Mouse (Mus musculus) heart, embryonic 12.5 days (tissue): ENCODE measurements around the gene Nyap1. TPM values are rescaled to one million over a fixed set of nuclear protein-coding genes. Genes with fewer than 3 reads are reported as not detected.
"Not testable (repeated sequence)": the region's sequence is repeated elsewhere in the genome, so short reads cannot be mapped to it uniquely, and the experiment has no call there.

Source experiments
- ATAC-seq: fragments of 200-750 bp; cut with Nextera tagmentation; 2 replicates; pipeline ENCODE4 v1.8.0; 2017; ENCODE audit warnings: moderate TSS enrichment, moderate library complexity; ENCODE audit not compliant: insufficient number of reproducible peaks, low FRiP score
- H3K27ac ChIP-seq: fragments of 300-500 bp; sonication (generic); 2 replicates; pipeline ENCODE4 v1.5.1; 2016; ENCODE audit warnings: mild to moderate bottlenecking, moderate library complexity; ENCODE audit not compliant: poor library complexity, severe bottlenecking
- H3K27me3 ChIP-seq: fragments of 300-500 bp; sonication (generic); replicated peaks from 2 replicates; pipeline ENCODE4 v1.6.1; 2016; ENCODE audit warnings: mild to moderate bottlenecking, moderate library complexity
- H3K36me3 ChIP-seq: fragments of 300-500 bp; sonication (generic); 2 replicates; pipeline ENCODE4 v1.6.1; 2016; ENCODE audit warnings: mild to moderate bottlenecking, moderate library complexity
- H3K4me1 ChIP-seq: fragments of 300-500 bp; sonication (generic); replicated peaks from 2 replicates; pipeline ENCODE4 v1.6.1; 2016; ENCODE audit warnings: mild to moderate bottlenecking
- H3K4me2 ChIP-seq: fragments of 300-500 bp; sonication (generic); 2 replicates; pipeline ENCODE4 v1.6.1; 2016; ENCODE audit warnings: mild to moderate bottlenecking, moderate library complexity
- H3K4me3 ChIP-seq: fragments of 300-500 bp; sonication (generic); 2 replicates; pipeline ENCODE4 v1.5.1; 2016; ENCODE audit warnings: mild to moderate bottlenecking
- H3K9ac ChIP-seq: fragments of 300-500 bp; sonication (generic); 2 replicates; pipeline ENCODE4 v1.6.1; 2016; ENCODE audit warnings: mild to moderate bottlenecking, moderate library complexity
- H3K9me3 ChIP-seq: fragments of 300-500 bp; sonication (generic); replicated peaks from 2 replicates; pipeline ENCODE4 v1.6.1; 2016; ENCODE audit warnings: mild to moderate bottlenecking, moderate library complexity
- WGBS: fragments of 180-500 bp; shearing (Covaris S2); methylation state at CpG from one replicate; pipeline ENCODE4 v1.1.7; 2016; 5-methylcytosine and 5-hydroxymethylcytosine counted together
- polyA plus RNA-seq: library from polyadenylated mRNA; unstranded; fragments of >200 nt; fragmentation: Nextera tagmentation; extraction: Ambion mirVana; gene quantifications from 2 replicates; pipeline ENCODE4 v1.2.1, GENCODE M21; 2016

Nyap1 gene
- polyA plus RNA-seq, 1 experiment from 2014 or later: 1.7 TPM

DNA sequence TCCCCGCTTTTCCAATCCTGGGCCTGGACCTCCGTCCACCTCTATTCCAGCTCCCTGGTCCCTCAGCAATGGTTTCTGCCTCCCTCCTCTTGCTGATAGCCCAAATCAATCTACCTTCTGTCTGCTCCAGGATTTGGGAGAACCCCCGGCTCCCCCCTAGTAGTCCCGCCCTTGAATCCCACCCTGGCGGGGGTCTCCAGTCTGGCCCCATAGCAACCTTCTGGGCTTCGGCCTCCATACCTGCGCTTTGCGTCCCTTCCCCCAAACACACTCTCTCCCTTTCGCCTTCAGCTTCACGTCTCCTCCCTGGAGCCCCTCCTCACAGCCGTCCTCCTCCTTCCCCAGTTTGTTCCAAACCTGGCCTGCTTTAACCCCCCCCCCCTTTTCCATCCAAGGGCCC lies 901 bp downstream of the Nyap1 start:
- peaks cover 37% of the 10 kb centered on the region for H3K4me1 ChIP-seq
- peak overlapping the region; percentile 76 for H3K4me3 ChIP-seq
- H3K27ac ChIP-seq: no peak overlapping the region; the same call in 1 of the 2 replicates
- no peaks in the 10 kb centered on the region for H3K27me3 ChIP-seq
- ATAC-seq: no peak
- H3K36me3 ChIP-seq: peaks cover 11% of the 10 kb centered on the region
- H3K9me3 ChIP-seq: no peaks in the 10 kb centered on the region
- whole genome bisulfite sequencing: 11% methylated on average over 11 of the region's 11 CpGs
- H3K9ac ChIP-seq: peak overlapping the region; percentile 80
- H3K4me2 ChIP-seq: peak overlapping the region; percentile 96

- no peaks in the 10 kb centered on the region for H3K27me3 ChIP-seq
- peaks cover 36% of the 10 kb centered on the region for H3K4me1 ChIP-seq
- H3K9ac ChIP-seq: 0 out of 2 replicates have a peak overlapping the region, but pooled peaks have one; percentile 5
- H3K4me2 ChIP-seq: 0 out of 2 replicates have a peak overlapping the region, but pooled peaks have one; percentile 96
- H3K4me3 ChIP-seq: no peak overlapping the region
- no peak for ATAC-seq
- 61% methylated on average over 9 of the region's 9 CpGs for WGBS
- H3K9me3 ChIP-seq: no peaks in the 10 kb centered on the region
- H3K27ac ChIP-seq: no peak overlapping the region
- H3K36me3 ChIP-seq: peaks cover 20% of the 10 kb centered on the region
These were observed 1.9 kb downstream of the Nyap1 start for GRCm38 (mm10) chr5:137739471-137739870.

DNA sequence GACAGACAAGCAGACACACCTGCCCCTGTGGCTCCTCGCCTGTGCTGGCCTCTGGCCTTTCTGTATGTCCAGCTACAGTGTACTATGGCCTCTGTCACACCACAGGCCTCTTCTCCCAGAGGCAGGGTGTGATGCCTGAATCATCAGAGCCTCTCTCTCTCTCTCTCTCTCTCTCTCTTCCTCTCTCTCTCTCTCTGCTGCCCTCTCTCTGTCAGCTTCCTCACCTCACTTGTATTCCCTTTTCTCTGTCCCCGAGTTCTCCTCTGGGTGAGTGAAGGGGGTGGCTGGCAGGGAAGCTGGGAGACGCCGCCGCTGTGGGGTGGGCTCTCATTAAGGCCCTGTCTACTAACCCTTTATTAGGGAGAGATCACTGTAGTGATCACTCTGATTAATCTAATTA lies 2.9 kb downstream of the Nyap1 start:
- WGBS: 58% methylated on average over 5 of the region's 5 CpGs
- H3K27ac ChIP-seq: no peak overlapping the region
- H3K4me3 ChIP-seq: no peak overlapping the region
- no peaks in the 10 kb centered on the region for H3K27me3 ChIP-seq
- H3K9ac ChIP-seq: no peak overlapping the region; the same call in 1 of the 2 replicates
- peaks cover 41% of the 10 kb centered on the region for H3K4me1 ChIP-seq
- no peak for ATAC-seq
- H3K36me3 ChIP-seq: peaks cover 24% of the 10 kb centered on the region
- no peak overlapping the region for H3K4me2 ChIP-seq
- H3K9me3 ChIP-seq: no peaks in the 10 kb centered on the region

DNA sequence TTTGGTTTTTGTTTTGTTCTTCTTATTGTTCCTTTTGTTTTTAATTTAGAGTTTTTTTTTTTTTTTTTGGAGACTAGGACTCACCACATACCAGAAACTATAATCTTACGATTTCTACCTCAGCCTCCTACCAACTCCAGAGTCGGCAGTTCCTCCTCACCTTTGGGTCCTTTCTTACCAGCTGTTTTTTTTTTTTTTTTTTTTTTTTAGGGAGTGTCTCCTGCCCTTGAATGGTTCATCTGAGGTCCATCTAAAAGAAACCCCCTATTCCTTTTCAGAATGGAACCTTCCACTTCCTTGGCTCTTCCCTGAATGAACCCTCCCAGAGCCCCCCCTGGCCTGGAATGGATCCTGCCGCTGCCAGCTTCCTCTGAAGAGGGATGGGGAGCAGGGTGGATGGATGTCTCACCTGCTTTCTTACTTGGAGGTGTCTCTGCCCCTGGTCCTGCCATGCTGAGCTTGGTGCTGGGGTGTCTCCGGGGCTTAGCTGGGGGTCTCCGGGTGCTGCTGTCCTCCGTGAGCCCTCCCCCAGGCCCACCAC lies 3.9 kb downstream of the Nyap1 start:
- 87% methylated on average over 6 of the region's 6 CpGs for WGBS
- Histone ChIP-seq H3K4me3 (no peak overlapping the region), H3K36me3 (peaks cover 34% of the 10 kb centered on the region), H3K9me3 (no peaks in the 10 kb centered on the region), H3K27me3 (0 out of 2 replicates have a peak, but pooled peaks cover under 1% of the 10 kb centered on the region), H3K9ac (peak overlapping the region; percentile 11; the same call in 1 of the 2 replicates), H3K4me2 (no peak overlapping the region), H3K27ac (no peak overlapping the region), H3K4me1 (peaks cover 41% of the 10 kb centered on the region)
- ATAC-seq: no peak

DNA sequence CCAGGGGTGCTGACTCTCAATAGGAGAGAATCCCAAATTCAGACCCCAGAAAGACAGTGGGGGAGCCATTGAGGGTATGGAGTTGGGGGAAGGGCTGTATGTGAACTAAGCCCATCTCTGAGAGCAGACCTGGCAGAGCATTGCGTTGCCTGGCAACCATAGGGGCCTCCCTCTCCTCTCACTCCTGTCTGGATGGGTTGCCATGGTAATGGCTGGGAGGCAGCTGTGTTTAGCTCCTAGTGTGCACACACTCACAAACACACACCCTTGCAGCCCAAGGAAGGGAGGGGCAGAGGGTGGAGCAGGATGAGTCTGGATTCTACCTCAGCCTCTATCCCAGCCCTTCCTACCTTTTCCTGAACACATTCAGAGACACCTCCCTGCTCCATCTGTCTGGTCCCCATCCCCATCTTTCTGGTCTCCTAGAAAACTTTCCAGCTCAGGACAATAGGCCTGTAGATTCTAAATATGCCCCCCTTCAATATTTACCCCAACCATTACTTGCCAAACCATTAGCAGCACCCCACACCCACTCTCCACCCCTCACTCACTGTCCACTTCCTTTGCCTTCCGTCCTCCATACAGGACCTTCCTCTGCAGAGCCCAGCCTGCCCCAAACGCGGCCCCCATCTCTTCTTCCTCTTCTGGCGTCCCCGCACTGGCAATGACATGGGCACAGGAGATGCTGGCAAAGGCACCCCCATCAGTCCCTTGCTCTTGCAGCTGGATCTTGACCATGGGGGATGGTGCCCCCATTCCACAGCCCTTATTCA lies 6.9 kb downstream of the Nyap1 start:
- H3K4me2 ChIP-seq: no peak overlapping the region
- 72% methylated on average over 6 of the region's 6 CpGs for WGBS
- no peak for ATAC-seq

GRCm38 (mm10) chr5:137733638-137734288 lies 7.6 kb downstream of the Nyap1 start:
- WGBS: 90% methylated on average over 12 of the region's 12 CpGs
- no peak overlapping the region for H3K4me2 ChIP-seq
- no peak for ATAC-seq
- H3K9ac ChIP-seq: no peak overlapping the region
- no peak overlapping the region for H3K27ac ChIP-seq
- H3K36me3 ChIP-seq: peaks cover 41% of the 10 kb centered on the region
- H3K27me3 ChIP-seq: peaks cover 15% of the 10 kb centered on the region; the same call in 1 of the 2 replicates
- no peaks in the 10 kb centered on the region for H3K9me3 ChIP-seq
- peaks cover 13% of the 10 kb centered on the region for H3K4me1 ChIP-seq
- no peak overlapping the region for H3K4me3 ChIP-seq

More for the DNA sequence above, 6.9 kb downstream of the Nyap1 start:
- Histone ChIP-seq H3K27me3 (peaks cover 15% of the 10 kb centered on the region; the same call in 1 of the 2 replicates), H3K9me3 (no peaks in the 10 kb centered on the region), H3K4me3 (no peak overlapping the region), H3K9ac (no peak overlapping the region), H3K4me1 (peaks cover 19% of the 10 kb centered on the region), H3K36me3 (peaks cover 41% of the 10 kb centered on the region), H3K27ac (no peak overlapping the region)

DNA sequence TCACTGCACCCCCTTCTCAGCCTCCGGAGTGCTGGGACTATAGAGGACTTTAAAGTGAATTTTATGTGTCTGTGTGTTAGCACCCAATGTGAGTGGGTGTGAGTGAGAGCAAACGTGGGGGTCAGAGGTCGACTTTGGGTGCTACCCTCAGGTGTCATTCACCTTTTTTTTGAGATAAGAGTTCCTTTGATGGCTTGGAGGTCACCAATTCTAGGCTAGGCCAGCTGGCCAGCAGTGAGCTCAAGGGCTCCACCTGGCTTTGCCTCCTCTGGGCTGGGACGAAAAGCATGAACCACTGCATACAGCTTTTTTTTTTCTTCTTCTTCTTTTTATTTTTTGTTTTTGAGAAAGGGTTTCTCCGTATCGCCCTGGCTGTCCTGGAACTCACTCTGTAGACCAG lies 14.6 kb downstream of the Nyap1 start:
- H3K4me1 ChIP-seq: no peaks in the 10 kb centered on the region
- ATAC-seq: no peak
- H3K27me3 ChIP-seq: peaks cover 11% of the 10 kb centered on the region; the same call in 1 of the 2 replicates
- H3K36me3 ChIP-seq: 0 out of 2 replicates have a peak, but pooled peaks cover 4% of the 10 kb centered on the region
- H3K27ac ChIP-seq: no peak overlapping the region
- H3K9ac ChIP-seq: no peak overlapping the region
- H3K9me3 ChIP-seq: no peaks in the 10 kb centered on the region
- 57% methylated on average over 6 of the region's 6 CpGs for WGBS
- H3K4me3 ChIP-seq: no peak overlapping the region
- H3K4me2 ChIP-seq: no peak overlapping the region

DNA sequence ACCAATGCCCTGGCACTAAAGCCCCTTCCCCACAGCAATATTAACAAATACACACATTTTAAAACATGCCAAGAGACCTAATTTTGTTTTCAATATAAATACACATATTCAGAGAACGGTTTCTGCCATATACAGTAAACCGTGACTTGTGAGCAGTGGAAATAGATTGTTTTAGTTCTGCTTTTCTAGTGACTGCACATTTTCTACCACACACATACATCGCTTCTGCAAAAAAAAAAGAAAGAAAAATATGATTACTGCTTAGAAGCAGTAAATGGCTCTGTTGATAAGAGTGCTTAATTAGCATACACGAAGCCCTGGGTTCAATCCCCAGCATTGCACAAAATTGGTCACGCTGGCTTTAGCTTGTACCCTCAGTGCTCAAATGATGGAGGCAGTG lies 17.6 kb downstream of the Nyap1 start:
- Histone ChIP-seq H3K27me3 (0 out of 2 replicates have a peak, but pooled peaks cover 2% of the 10 kb centered on the region), H3K36me3 (no peaks in the 10 kb centered on the region), H3K9ac (no peak overlapping the region), H3K4me1 (peaks cover 12% of the 10 kb centered on the region), H3K9me3 (no peaks in the 10 kb centered on the region), H3K27ac (no peak overlapping the region), H3K4me3 (no peak overlapping the region), H3K4me2 (no peak overlapping the region)
- ATAC-seq: no peak
- 81% methylated on average over 5 of the region's 5 CpGs for WGBS

DNA sequence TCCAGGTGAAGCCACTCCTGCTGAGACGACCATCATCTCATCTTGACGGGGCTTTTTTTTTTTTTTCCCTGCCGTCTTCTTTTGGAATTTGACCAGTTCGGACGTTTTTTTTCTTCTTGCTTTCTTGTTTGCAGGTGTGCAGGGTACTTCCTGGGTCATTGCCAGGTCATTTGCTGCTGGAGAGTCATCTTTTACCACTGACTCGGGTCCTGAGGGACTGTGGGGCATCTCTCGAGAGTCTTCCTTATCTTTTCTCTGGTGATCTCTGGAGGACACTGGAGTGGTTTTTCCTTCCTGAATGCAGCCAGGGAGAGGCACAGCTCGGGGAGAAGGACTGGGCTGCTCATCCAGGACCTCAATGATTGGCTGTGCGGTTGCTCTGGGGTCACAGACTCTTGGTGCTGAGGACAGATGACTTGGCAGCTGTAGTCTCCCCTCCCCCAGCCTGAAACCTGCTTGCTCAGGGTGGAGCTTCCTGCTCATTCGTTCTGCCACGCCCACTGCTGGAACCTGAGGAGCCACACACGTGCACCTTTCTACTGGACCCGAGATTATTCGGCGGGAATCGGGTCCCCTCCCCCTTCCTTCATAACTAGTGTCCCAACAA lies 20.7 kb downstream of the Nyap1 start:
- Histone ChIP-seq H3K4me1 (peaks cover 17% of the 10 kb centered on the region), H3K4me2 (peak overlapping the region; percentile 63), H3K4me3 (peak overlapping the region; percentile 27)
- H3K9me3 ChIP-seq, H3K27ac ChIP-seq, H3K36me3 ChIP-seq, H3K9ac ChIP-seq, H3K27me3 ChIP-seq: not testable (repeated sequence)
- 9% methylated on average over 11 of the region's 16 CpGs for WGBS
- peak; percentile 69 for ATAC-seq

DNA sequence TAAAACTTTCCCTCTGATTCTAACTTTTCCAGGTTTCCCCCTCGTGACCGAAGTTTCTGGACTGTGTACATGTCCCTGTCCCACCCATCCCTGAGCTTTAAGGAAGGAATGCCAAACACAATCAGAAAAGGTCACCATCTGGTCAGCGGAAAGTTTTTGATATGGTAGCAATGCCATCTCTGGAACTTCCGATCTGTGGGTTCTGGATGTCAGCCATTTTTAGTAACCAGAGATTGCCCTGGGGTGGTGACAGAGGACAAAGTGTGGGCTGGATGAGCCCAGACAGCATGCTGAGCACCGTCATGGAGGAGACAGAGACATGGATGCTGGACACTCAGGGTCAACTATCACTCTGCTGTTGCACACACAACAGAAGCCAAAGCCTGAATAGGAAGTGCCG lies 22.3 kb downstream of the Nyap1 start:
- H3K4me3 ChIP-seq: no peak overlapping the region
- H3K9me3 ChIP-seq: no peaks in the 10 kb centered on the region
- ATAC-seq: peak; percentile 73; the same call in 1 of the 2 replicates
- peak overlapping the region; percentile 53 for H3K27ac ChIP-seq
- no peak overlapping the region; the same call in 1 of the 2 replicates for H3K9ac ChIP-seq
- H3K4me1 ChIP-seq: peaks cover 17% of the 10 kb centered on the region
- peak overlapping the region; percentile 29 for H3K4me2 ChIP-seq
- H3K36me3 ChIP-seq: no peaks in the 10 kb centered on the region
- WGBS: 28% methylated on average over 6 of the region's 6 CpGs
- H3K27me3 ChIP-seq: 0 out of 2 replicates have a peak, but pooled peaks cover 2% of the 10 kb centered on the region
